Mouse (Mus musculus): ENCODE data around the gene Fbxw10. TPM values are rescaled to one million over a fixed set of nuclear protein-coding genes. Genes with fewer than 3 reads are reported as not detected.

The Fbxw10 gene
- polyA plus RNA-seq (2015; fragmentation: Nextera tagmentation; extraction: Ambion mirVana): 0.38 and 0.49 TPM in 2 replicates

GRCm38 (mm10) chr11:62846961-62847654 lies at the start of gene Fbxw10:
Fbxw10 (plus strand) TSS chr11:62847069.
- H3K4me3 ChIP-seq: peak within 1 kb of the TSS; percentile 22; the same call in 1 of the 2 replicates
- 0 out of 2 replicates have a peak, but pooled peaks cover 1% of the 10 kb centered on the region for H3K36me3 ChIP-seq
- 27% methylated on average over 12 of the region's 12 CpGs for WGBS
- H3K27ac ChIP-seq: 0 out of 2 replicates have a peak within 1 kb of the TSS, but pooled peaks have one; percentile 21
- no peaks in the 10 kb centered on the region for H3K9me3 ChIP-seq
- no peak within 1 kb of the TSS for H3K9ac ChIP-seq
- no peaks in the 10 kb centered on the region for H3K27me3 ChIP-seq
- H3K4me1 ChIP-seq: peaks cover 4% of the 10 kb centered on the region; the same call in 1 of the 2 replicates
- H3K4me2 ChIP-seq: peak within 1 kb of the TSS; percentile 46
- no peak for ATAC-seq (ENCODE audit: borderline replicate concordance, extremely low read depth, low FRiP score, low TSS enrichment)

GRCm38 (mm10) chr11:62804119-62804518 lies 42.8 kb upstream of the Fbxw10 start:
- peak overlapping the region; percentile 29 for H3K4me2 ChIP-seq
- no peak for ATAC-seq (ENCODE audit: borderline replicate concordance, extremely low read depth, low FRiP score, low TSS enrichment)

GRCm38 (mm10) chr11:62807965-62808364 lies 38.9 kb upstream of the Fbxw10 start:
- H3K4me3 ChIP-seq: no peak overlapping the region
- ATAC-seq (ENCODE audit: borderline replicate concordance, extremely low read depth, low FRiP score, low TSS enrichment): no peak
- no peaks in the 10 kb centered on the region for H3K36me3 ChIP-seq
- no peak overlapping the region for H3K9ac ChIP-seq
- no peaks in the 10 kb centered on the region for H3K4me1 ChIP-seq
- H3K9me3 ChIP-seq: no peaks in the 10 kb centered on the region
- H3K4me2 ChIP-seq: no peak overlapping the region
- WGBS: 83% methylated on average over 2 of the region's 2 CpGs
- H3K27ac ChIP-seq: no peak overlapping the region
- H3K27me3 ChIP-seq: no peaks in the 10 kb centered on the region

More at GRCm38 (mm10) chr11:62804119-62804518, 42.8 kb upstream of the Fbxw10 start:
- Histone ChIP-seq H3K4me3 (no peak overlapping the region), H3K27me3 (no peaks in the 10 kb centered on the region), H3K27ac (no peak overlapping the region), H3K9me3 (no peaks in the 10 kb centered on the region), H3K4me1 (no peaks in the 10 kb centered on the region), H3K36me3 (no peaks in the 10 kb centered on the region), H3K9ac (no peak overlapping the region)
- 40% methylated on average over 13 of the region's 13 CpGs for WGBS

- ATAC-seq (ENCODE audit: borderline replicate concordance, extremely low read depth, low FRiP score, low TSS enrichment): no peak
- WGBS: 63% methylated on average over 4 of the region's 4 CpGs
- no peaks in the 10 kb centered on the region for H3K9me3 ChIP-seq
- no peak overlapping the region for H3K9ac ChIP-seq
- no peak overlapping the region for H3K27ac ChIP-seq
- H3K4me3 ChIP-seq: no peak overlapping the region
- H3K4me1 ChIP-seq: peaks cover 11% of the 10 kb centered on the region; the same call in 1 of the 2 replicates
- H3K36me3 ChIP-seq: no peaks in the 10 kb centered on the region
- H3K27me3 ChIP-seq: no peaks in the 10 kb centered on the region
- no peak overlapping the region for H3K4me2 ChIP-seq
Observed at GRCm38 (mm10) chr11:62809201-62809600, 37.7 kb upstream of the Fbxw10 start.

- Histone ChIP-seq H3K27ac (no peak overlapping the region), H3K4me2 (no peak overlapping the region), H3K4me1 (peaks cover 24% of the 10 kb centered on the region), H3K9me3 (no peaks in the 10 kb centered on the region), H3K27me3 (no peaks in the 10 kb centered on the region), H3K36me3 (no peaks in the 10 kb centered on the region), H3K4me3 (no peak overlapping the region), H3K9ac (no peak overlapping the region)
- no peak for ATAC-seq (ENCODE audit: borderline replicate concordance, extremely low read depth, low FRiP score, low TSS enrichment)
- WGBS: 68% methylated on average over 6 of the region's 6 CpGs
Observed at GRCm38 (mm10) chr11:62812268-62812667, 34.6 kb upstream of the Fbxw10 start.

GRCm38 (mm10) chr11:62813497-62813896 lies 33.4 kb upstream of the Fbxw10 start:
- 17% methylated on average over 1 of the region's 1 CpGs for WGBS
- Histone ChIP-seq H3K9me3 (no peaks in the 10 kb centered on the region), H3K27ac (peak overlapping the region; percentile 61), H3K4me1 (peaks cover 24% of the 10 kb centered on the region), H3K27me3 (no peaks in the 10 kb centered on the region), H3K4me3 (no peak overlapping the region), H3K4me2 (no peak overlapping the region), H3K9ac (no peak overlapping the region), H3K36me3 (no peaks in the 10 kb centered on the region)
- no peak for ATAC-seq (ENCODE audit: borderline replicate concordance, extremely low read depth, low FRiP score, low TSS enrichment)

GRCm38 (mm10) chr11:62813970-62814624 lies 32.8 kb upstream of the Fbxw10 start:
- 35% methylated on average over 6 of the region's 6 CpGs for WGBS
- Histone ChIP-seq H3K4me1 (peaks cover 24% of the 10 kb centered on the region), H3K27ac (peak overlapping the region; percentile 61), H3K9me3 (no peaks in the 10 kb centered on the region), H3K4me3 (no peak overlapping the region), H3K36me3 (no peaks in the 10 kb centered on the region), H3K4me2 (no peak overlapping the region), H3K9ac (no peak overlapping the region), H3K27me3 (no peaks in the 10 kb centered on the region)
- peak; percentile 79 for ATAC-seq (ENCODE audit: borderline replicate concordance, extremely low read depth, low FRiP score, low TSS enrichment)

GRCm38 (mm10) chr11:62814625-62815024 lies 32.2 kb upstream of the Fbxw10 start:
- Histone ChIP-seq H3K9me3 (no peaks in the 10 kb centered on the region), H3K4me2 (no peak overlapping the region), H3K9ac (no peak overlapping the region), H3K36me3 (no peaks in the 10 kb centered on the region), H3K4me3 (no peak overlapping the region), H3K27me3 (no peaks in the 10 kb centered on the region), H3K27ac (peak overlapping the region; percentile 61), H3K4me1 (peaks cover 28% of the 10 kb centered on the region)
- no peak for ATAC-seq (ENCODE audit: borderline replicate concordance, extremely low read depth, low FRiP score, low TSS enrichment)
- 31% methylated on average over 4 of the region's 4 CpGs for WGBS

GRCm38 (mm10) chr11:62815438-62815837 lies 31.4 kb upstream of the Fbxw10 start:
- no peak overlapping the region for H3K4me2 ChIP-seq
- H3K9me3 ChIP-seq: no peaks in the 10 kb centered on the region
- no peaks in the 10 kb centered on the region for H3K27me3 ChIP-seq
- no peak overlapping the region for H3K27ac ChIP-seq
- H3K4me3 ChIP-seq: no peak overlapping the region
- no peak for ATAC-seq (ENCODE audit: borderline replicate concordance, extremely low read depth, low FRiP score, low TSS enrichment)
- no peak overlapping the region for H3K9ac ChIP-seq
- H3K4me1 ChIP-seq: peaks cover 36% of the 10 kb centered on the region
- H3K36me3 ChIP-seq: no peaks in the 10 kb centered on the region
- WGBS: 79% methylated on average over 1 of the region's 1 CpGs

- no peaks in the 10 kb centered on the region for H3K36me3 ChIP-seq
- no peaks in the 10 kb centered on the region for H3K9me3 ChIP-seq
- H3K9ac ChIP-seq: no peak overlapping the region
- ATAC-seq (ENCODE audit: borderline replicate concordance, extremely low read depth, low FRiP score, low TSS enrichment): no peak
- no peak overlapping the region for H3K27ac ChIP-seq
- no peaks in the 10 kb centered on the region for H3K27me3 ChIP-seq
- 34% methylated on average over 6 of the region's 6 CpGs for WGBS
- H3K4me2 ChIP-seq: no peak overlapping the region
- no peak overlapping the region for H3K4me3 ChIP-seq
- peaks cover 45% of the 10 kb centered on the region for H3K4me1 ChIP-seq
Observed at GRCm38 (mm10) chr11:62816591-62816990, 30.3 kb upstream of the Fbxw10 start.

- peaks cover 39% of the 10 kb centered on the region for H3K4me1 ChIP-seq
- H3K36me3 ChIP-seq: no peaks in the 10 kb centered on the region
- WGBS: 78% methylated on average over 8 of the region's 8 CpGs
- H3K9me3 ChIP-seq: no peaks in the 10 kb centered on the region
- 0 out of 2 replicates have a peak overlapping the region, but pooled peaks have one; percentile 20 for H3K27ac ChIP-seq
- no peak overlapping the region for H3K4me3 ChIP-seq
- H3K4me2 ChIP-seq: no peak overlapping the region
- H3K27me3 ChIP-seq: no peaks in the 10 kb centered on the region
- no peak for ATAC-seq (ENCODE audit: borderline replicate concordance, extremely low read depth, low FRiP score, low TSS enrichment)
- H3K9ac ChIP-seq: no peak overlapping the region
Observed at GRCm38 (mm10) chr11:62819059-62819686, 27.7 kb upstream of the Fbxw10 start.
